Mouse (Mus musculus) bone marrow macrophage, adult 2 months (primary cell): ENCODE results near the gene Spock1.

Source experiments
- CTCF ChIP-seq: IDR thresholded peaks from 2 replicates; pipeline ENCODE4 v1.5.1; 2012; ENCODE audit warnings: low read depth, mild to moderate bottlenecking, low read length, moderate library complexity
- POLR2A ChIP-seq: IDR thresholded peaks from 2 replicates; pipeline ENCODE4 v1.6.1; 2012; ENCODE audit warnings: mild to moderate bottlenecking, low read depth, low read length, borderline replicate concordance

DNA sequence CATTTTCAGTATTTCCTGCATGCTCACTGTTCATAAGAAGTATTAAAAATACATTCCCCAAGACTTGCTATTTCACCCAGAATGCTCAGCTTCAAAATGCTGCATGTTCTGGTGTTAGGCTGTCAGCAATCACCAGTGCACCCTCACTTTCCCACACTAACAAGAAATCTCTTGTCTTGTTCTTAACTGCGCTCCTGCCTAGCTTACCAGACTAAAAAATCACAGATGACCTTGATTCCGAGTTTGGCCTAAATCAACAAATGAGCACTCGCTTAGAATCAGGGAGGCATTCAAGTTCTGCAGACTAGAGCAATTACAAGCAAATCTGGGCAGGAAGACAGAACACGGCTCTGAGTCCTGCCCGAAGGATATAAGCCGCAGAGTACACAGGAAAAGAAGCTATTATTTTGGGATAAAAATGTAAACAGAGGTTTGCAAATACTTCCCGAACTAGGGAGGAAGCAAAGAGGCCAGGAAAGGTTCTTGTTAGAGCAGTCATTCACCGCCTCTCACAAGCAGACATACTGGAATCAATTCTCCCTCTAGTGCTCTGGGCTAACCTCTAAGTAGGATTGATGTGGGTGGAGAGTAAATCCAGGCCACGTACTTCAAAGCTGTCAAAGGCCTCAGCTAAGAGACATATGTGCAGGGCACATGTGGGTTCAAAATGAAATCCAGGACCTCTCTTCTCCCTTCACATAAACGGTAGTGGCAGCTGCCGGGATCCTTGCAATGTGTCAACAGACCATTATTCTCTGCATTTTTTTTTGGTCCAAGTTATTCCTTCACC is 76.6 kb downstream of the Spock1 start:
- TF ChIP-seq POLR2A (no peak), CTCF (no peak)
